Mouse (Mus musculus) brain, adult 2 months (tissue): ENCODE data around the gene Naa60.

Experiments used
- DNase-seq: peaks from one replicate; pipeline ENCODE4 v3.0.0; 2011; ENCODE audit warnings: low read depth, low spot score

The Naa60 gene

GRCm38 (mm10) chr16:3885065-3885670 is 13.0 kb downstream of the Naa60 start:
- peak; percentile 26 for DNase-seq

GRCm38 (mm10) chr16:3891621-3892295 is 19.6 kb downstream of the Naa60 start:
- DNase-seq: peak; percentile 51

GRCm38 (mm10) chr16:3893739-3894138 is 21.6 kb downstream of the Naa60 start:
- DNase-seq: no peak

GRCm38 (mm10) chr16:3895173-3895792 is 23.1 kb downstream of the Naa60 start:
- peak; percentile 31 for DNase-seq

- no peak for DNase-seq
These were observed 23.9 kb downstream of the Naa60 start for GRCm38 (mm10) chr16:3896046-3896445.

- no peak for DNase-seq
These were observed 24.4 kb downstream of the Naa60 start for GRCm38 (mm10) chr16:3896553-3896952.

GRCm38 (mm10) chr16:3907471-3907870 is 35.3 kb downstream of the Naa60 start:
- no peak for DNase-seq

GRCm38 (mm10) chr16:3908537-3909111 is 36.4 kb downstream of the Naa60 start, which contains the start of the genes 1700037C18Rik and Cluap1:
Gene 1700037C18Rik (minus strand): TSS chr16:3908689.
Gene Cluap1 (plus strand): TSS chr16:3908801.
- DNase-seq: peak; percentile 98

- DNase-seq: no peak
These were observed 36.9 kb downstream of the Naa60 start for GRCm38 (mm10) chr16:3909118-3909517.

- DNase-seq: no peak
These were observed 48.6 kb downstream of the Naa60 start for GRCm38 (mm10) chr16:3920756-3921155.

GRCm38 (mm10) chr16:3923515-3923914 is 51.3 kb downstream of the Naa60 start:
- DNase-seq: no peak

GRCm38 (mm10) chr16:3923966-3924365 is 51.8 kb downstream of the Naa60 start:
- DNase-seq: no peak

GRCm38 (mm10) chr16:3928582-3928981 is 56.4 kb downstream of the Naa60 start:
- DNase-seq: no peak

- DNase-seq: peak; percentile 36
These were observed 57.0 kb downstream of the Naa60 start for GRCm38 (mm10) chr16:3929151-3929550.

GRCm38 (mm10) chr16:3933536-3933935 is 61.4 kb downstream of the Naa60 start:
- peak; percentile 36 for DNase-seq

- DNase-seq: peak; percentile 33
These were observed 61.9 kb downstream of the Naa60 start for GRCm38 (mm10) chr16:3934091-3934490.

- DNase-seq: no peak
These were observed 62.5 kb downstream of the Naa60 start for GRCm38 (mm10) chr16:3934701-3935100.

GRCm38 (mm10) chr16:3951141-3951540 is 79.0 kb downstream of the Naa60 start:
- DNase-seq: no peak
